Mouse (Mus musculus): Measurements from ENCODE around the gene Crtac1.

The Crtac1 gene

GRCm38 (mm10) chr19:42431485-42432190 is at the start of gene Crtac1:
TSS of gene Crtac1 (minus strand) at chr19:42431783.
- no peak for DNase-seq (ENCODE audit: low read depth, low spot score)

GRCm38 (mm10) chr19:42478303-42478702 is 46.7 kb upstream of the Crtac1 start:
- DNase-seq (ENCODE audit: low read depth, low spot score) = no peak

GRCm38 (mm10) chr19:42477769-42478168 is 46.2 kb upstream of the Crtac1 start:
- no peak for DNase-seq (ENCODE audit: low read depth, low spot score)

- DNase-seq (ENCODE audit: low read depth, low spot score) = no peak
Measured at GRCm38 (mm10) chr19:42472831-42473230, 41.2 kb upstream of the Crtac1 start.

GRCm38 (mm10) chr19:42471571-42471970 is 40.0 kb upstream of the Crtac1 start:
- no peak for DNase-seq (ENCODE audit: low read depth, low spot score)

GRCm38 (mm10) chr19:42461851-42462250 is 30.3 kb upstream of the Crtac1 start:
- no peak for DNase-seq (ENCODE audit: low read depth, low spot score)

- no peak for DNase-seq (ENCODE audit: low read depth, low spot score)
Measured at GRCm38 (mm10) chr19:42461353-42461752, 29.8 kb upstream of the Crtac1 start.

- DNase-seq (ENCODE audit: low read depth, low spot score) = no peak
Measured at GRCm38 (mm10) chr19:42459512-42459911, 27.9 kb upstream of the Crtac1 start.

- DNase-seq (ENCODE audit: low read depth, low spot score) = no peak
Measured at GRCm38 (mm10) chr19:42454481-42455236, 23.1 kb upstream of the Crtac1 start.

- no peak for DNase-seq (ENCODE audit: low read depth, low spot score)
Measured at GRCm38 (mm10) chr19:42454006-42454405, 22.4 kb upstream of the Crtac1 start.

- no peak for DNase-seq (ENCODE audit: low read depth, low spot score)
Measured at GRCm38 (mm10) chr19:42452539-42452938, 21.0 kb upstream of the Crtac1 start.

GRCm38 (mm10) chr19:42448539-42448938 is 17.0 kb upstream of the Crtac1 start:
- DNase-seq (ENCODE audit: low read depth, low spot score) = no peak

- peak; percentile 51 for DNase-seq (ENCODE audit: low read depth, low spot score)
Measured at GRCm38 (mm10) chr19:42443887-42444409, 12.4 kb upstream of the Crtac1 start.

GRCm38 (mm10) chr19:42443266-42443665 is 11.7 kb upstream of the Crtac1 start:
- DNase-seq (ENCODE audit: low read depth, low spot score) = no peak

- no peak for DNase-seq (ENCODE audit: low read depth, low spot score)
Measured at GRCm38 (mm10) chr19:42442246-42443197, 10.9 kb upstream of the Crtac1 start.

- DNase-seq (ENCODE audit: low read depth, low spot score) = no peak
Measured at GRCm38 (mm10) chr19:42440089-42440488, 8.5 kb upstream of the Crtac1 start.

GRCm38 (mm10) chr19:42439353-42439752 is 7.8 kb upstream of the Crtac1 start:
- peak; percentile 13 for DNase-seq (ENCODE audit: low read depth, low spot score)

GRCm38 (mm10) chr19:42435621-42436020 is 4.0 kb upstream of the Crtac1 start:
- DNase-seq (ENCODE audit: low read depth, low spot score) = no peak

GRCm38 (mm10) chr19:42432761-42433160 is 1.2 kb upstream of the Crtac1 start:
- no peak for DNase-seq (ENCODE audit: low read depth, low spot score)

- DNase-seq (ENCODE audit: low read depth, low spot score) = no peak
Measured at GRCm38 (mm10) chr19:42432191-42432590, 608 bp upstream of the Crtac1 start.

GRCm38 (mm10) chr19:42430981-42431380 is 602 bp downstream of the Crtac1 start:
- DNase-seq (ENCODE audit: low read depth, low spot score) = no peak

- DNase-seq (ENCODE audit: low read depth, low spot score) = peak; percentile 49
Measured at GRCm38 (mm10) chr19:42429410-42429809, 2.2 kb downstream of the Crtac1 start.

All from CD4-positive, CD25-positive, alpha-beta regulatory T cell, adult 2 months (primary cell).